In the genomic region with DNA sequence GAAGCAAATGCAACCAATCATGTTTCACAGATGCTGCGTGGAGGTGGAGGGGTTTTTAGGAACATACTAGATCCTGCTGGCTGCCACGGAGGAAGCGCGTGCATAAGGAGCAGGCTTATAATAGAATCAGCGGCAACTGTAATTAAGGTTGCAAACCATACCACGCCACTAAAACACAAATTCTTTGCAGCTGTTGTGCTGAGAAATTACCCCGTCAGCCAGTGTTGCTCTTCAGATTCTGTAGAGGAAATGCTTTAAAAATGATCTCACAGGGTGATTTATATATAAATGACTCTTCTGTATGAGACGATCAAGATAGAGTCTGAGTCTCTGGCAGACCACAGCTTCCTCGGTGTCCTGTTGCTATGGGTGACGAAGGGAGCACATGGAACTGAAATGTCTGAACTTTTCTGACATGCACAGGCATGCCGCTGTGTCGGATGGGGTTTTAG, we compare ENCODE assay signal across 9 mouse cellular contexts. TPM values are rescaled to one million over a fixed set of nuclear protein-coding genes. Genes with fewer than 3 reads are reported as not detected.
A peak's percentile ranks its signal among the peaks of the same experiment; 100 is the strongest.
DNase-seq lines count a peak whose midpoint lies in the region; ATAC-seq and TF ChIP-seq lines count a peak whose summit lies in the region.
"Had no signal": no experiment of that assay in that cellular context is flagged by ENCODE, and none has a peak within 500 bp of the region (broad histone marks: within the 10 kb centered on the region; RNA-seq: fewer than 3 reads in every experiment).

No protein-coding gene starts in this region.

- no peaks in the 10 kb centered on the region for H3K9me3 ChIP-seq in kidney, embryonic 14.5 days (ENCODE audit: control insufficient read depth, low read length)
- H3K9me3 ChIP-seq in liver, embryonic 11.5 days (ENCODE audit: control insufficient read depth, low read length) = no peaks in the 10 kb centered on the region
- H3K9me3 ChIP-seq: heart, embryonic 15.5 days had no signal

- no peak overlapping the region for H3K4me3 ChIP-seq in kidney, embryonic 14.5 days (ENCODE audit: low read length)
- H3K4me3 ChIP-seq in myocyte = peak overlapping the region; percentile 10
- no peak overlapping the region for H3K4me3 ChIP-seq in liver, embryonic 11.5 days (ENCODE audit: low read depth, low read length)
- H3K4me3 ChIP-seq: heart, embryonic 15.5 days had no signal

- no peaks in the 10 kb centered on the region for H3K27me3 ChIP-seq in kidney, embryonic 14.5 days (ENCODE audit: control insufficient read depth, insufficient read depth, low read length)
- H3K27me3 ChIP-seq in myocyte (ENCODE audit: control insufficient read depth, insufficient read depth, insufficient read length) = no peaks in the 10 kb centered on the region
- no peaks in the 10 kb centered on the region for H3K27me3 ChIP-seq in liver, embryonic 11.5 days (replicated peaks; ENCODE audit: control insufficient read depth, insufficient read depth, low read length)
- H3K27me3 ChIP-seq: heart, embryonic 15.5 days had no signal

- no peak overlapping the region for H3ac ChIP-seq in myocyte (ENCODE audit: control insufficient read depth, insufficient read length)

- H3K79me2 ChIP-seq in myocyte (ENCODE audit: control insufficient read depth, insufficient read depth) = peaks cover 34% of the 10 kb centered on the region

- no peak for TF ChIP-seq POLR2A in myocyte (IDR thresholded peaks at IDR 0.05; ENCODE audit: insufficient read length, low read depth)

- H3K4me2 ChIP-seq in kidney, embryonic 14.5 days (replicated peaks; ENCODE audit: low read depth, low read length) = no peak overlapping the region
- peak overlapping the region; percentile 83 for H3K4me2 ChIP-seq in myocyte (ENCODE audit: low read depth)
- no peak overlapping the region for H3K4me2 ChIP-seq in liver, embryonic 11.5 days
- H3K4me2 ChIP-seq: heart, embryonic 15.5 days had no signal

- no peak overlapping the region for H3K27ac ChIP-seq in kidney, embryonic 14.5 days (ENCODE audit: low read depth, low read length)
- no peak overlapping the region for H3K27ac ChIP-seq in liver, embryonic 11.5 days (ENCODE audit: low read depth, low read length)

- no peak for ATAC-seq in kidney, embryonic 14.5 days (ENCODE audit: low FRiP score, low TSS enrichment)
- ATAC-seq in liver, embryonic 11.5 days (replicated peaks; ENCODE audit: low FRiP score) = no peak

- WGBS in kidney, embryonic 14.5 days = 71% methylated on average over 12 of the region's 12 CpGs
- WGBS in liver, embryonic 11.5 days = 74% methylated on average over 12 of the region's 12 CpGs

- DNase-seq in kidney, postnatal 10 days = peak; percentile 52
- DNase-seq in brain, adult 2 months (ENCODE audit: low read depth, low spot score) = peak; percentile 91
- peak; percentile 46 to 49 for DNase-seq in frontal cortex, postnatal 14 days (ENCODE audit: low spot score in 2 of 2)
- DNase-seq in c-Kit-positive CD71-positive TER-119-positive erythroid progenitor cells, embryonic 14.5 days (ENCODE audit: low spot score) = no peak
- DNase-seq in liver, embryonic 11.5 days (ENCODE audit: low spot score) = no peak
- no peak for DNase-seq in adrenal gland, postnatal 10 days

- no peak overlapping the region for H3K9ac ChIP-seq in kidney, embryonic 14.5 days (ENCODE audit: low read depth, low read length)
- H3K9ac ChIP-seq in liver, embryonic 11.5 days (ENCODE audit: low read depth, low read length) = no peak overlapping the region
- H3K9ac ChIP-seq: heart, embryonic 15.5 days had no signal

- H3K4me1 ChIP-seq in kidney, embryonic 14.5 days (ENCODE audit: control insufficient read depth, insufficient read depth, low read length) = no peaks in the 10 kb centered on the region
- peaks cover 21% of the 10 kb centered on the region for H3K4me1 ChIP-seq in liver, embryonic 11.5 days (replicated peaks; ENCODE audit: control insufficient read depth, insufficient read depth, low read length)

- H3K36me3 ChIP-seq in kidney, embryonic 14.5 days (ENCODE audit: control insufficient read depth, insufficient read depth, low read length) = peaks cover 19% of the 10 kb centered on the region
- H3K36me3 ChIP-seq in myocyte (ENCODE audit: control insufficient read depth, insufficient read depth) = no peaks in the 10 kb centered on the region
- H3K36me3 ChIP-seq in liver, embryonic 11.5 days (ENCODE audit: control insufficient read depth, insufficient read depth, low read length) = peaks cover 17% of the 10 kb centered on the region

TF ChIP-seq in myocyte, 11 proteins besides CTCF, POLR2A, EP300 and RAD21:
- no peak for TF ChIP-seq USF1 (IDR thresholded peaks at IDR 0.05; ENCODE audit: low read depth)
- no peak for TF ChIP-seq POLR2AphosphoS2 (IDR thresholded peaks at IDR 0.05; ENCODE audit: insufficient read length, low read depth)
- no peak for TF ChIP-seq SRF (IDR thresholded peaks at IDR 0.05; ENCODE audit: control insufficient read depth, insufficient read length, low read depth)
- peak; percentile 81 for TF ChIP-seq MAX (IDR thresholded peaks at IDR 0.05; ENCODE audit: low read depth)
- no peak for TF ChIP-seq E2F4 (IDR thresholded peaks at IDR 0.05; ENCODE audit: insufficient read depth)
- no peak for TF ChIP-seq REST (IDR thresholded peaks at IDR 0.05; ENCODE audit: insufficient read depth, insufficient read length)
- TF ChIP-seq TCF12 (IDR thresholded peaks at IDR 0.05; ENCODE audit: insufficient read depth, poor library complexity, severe bottlenecking) = peak; percentile 20
- no peak for TF ChIP-seq TCF3 (IDR thresholded peaks at IDR 0.05; ENCODE audit: insufficient read length, low read depth)
- TF ChIP-seq MYOD1 (IDR thresholded peaks at IDR 0.05; ENCODE audit: control insufficient read depth in 1 of 3, insufficient read length in 2 of 3, low read depth in 2 of 3) = peak; percentile 39 to 81 (median 80)
- peak in 2 of 3 experiments; percentile 6 to 85 for TF ChIP-seq MYOG (IDR thresholded peaks at IDR 0.05; ENCODE audit: control insufficient read depth in 1 of 3, insufficient read depth in 1 of 3, insufficient read length in 2 of 3, low read depth in 2 of 3)
- TF ChIP-seq CEBPB (IDR thresholded peaks at IDR 0.05; ENCODE audit: insufficient read depth, poor library complexity, severe bottlenecking) = no peak

RNA-seq across cellular contexts. Expression of a gene that starts 40.1 kb away (rescaled TPM):
- 20.8 and 29.3 TPM in 2 replicates for polyA plus RNA-seq in kidney, embryonic 14.5 days (2014; fragmentation: Nextera tagmentation; extraction: Ambion mirVana)
- polyA plus RNA-seq in myocyte (2012; fragmentation: generic; extraction: Trizol) = 30.5 TPM
- polyA plus RNA-seq in liver, embryonic 11.5 days (2014; fragmentation: Nextera tagmentation; extraction: Ambion mirVana) = 38.8 and 39.3 TPM in 2 replicates
- 10 to 100 TPM; 27.9 to 42.1 TPM for total RNA-seq in adrenal gland, postnatal 10 days (2021)

RNA-seq across cellular contexts. Expression of a gene that starts 52.0 kb away (rescaled TPM):
- 0.76 and 0.96 TPM in 2 replicates for polyA plus RNA-seq in kidney, embryonic 14.5 days (2014; fragmentation: Nextera tagmentation; extraction: Ambion mirVana)
- 0.26 TPM for polyA plus RNA-seq in myocyte (2012; fragmentation: generic; extraction: Trizol)
- 33.7 and 38.0 TPM in 2 replicates for polyA plus RNA-seq in liver, embryonic 11.5 days (2014; fragmentation: Nextera tagmentation; extraction: Ambion mirVana)
- total RNA-seq in adrenal gland, postnatal 10 days (2021) = 10 to 100 TPM; 41.3 to 90.3 TPM

Comparison
In these comparisons a context has a peak if more than half of its experiments do, and no peak if none do; other contexts are left out.
1. DNase-seq: peak in kidney, postnatal 10 days (single experiment), brain, adult 2 months (single experiment) and frontal cortex, postnatal 14 days (2 of 2); none in c-Kit-positive CD71-positive TER-119-positive erythroid progenitor cells, embryonic 14.5 days (single experiment), liver, embryonic 11.5 days (single experiment) and adrenal gland, postnatal 10 days (single experiment).
2. RNA of a gene that starts 52.0 kb away (polyA plus RNA-seq): 33.7 to 38.0 TPM in liver, embryonic 11.5 days; 0.76 to 0.96 TPM in kidney, embryonic 14.5 days and 0.26 TPM in myocyte (single experiment); every median in the first group is over 10 times any median in the second.